Mouse (Mus musculus): ENCODE measurements around the gene Pianp. TPM values are rescaled to one million over a fixed set of nuclear protein-coding genes. Genes with fewer than 3 reads are reported as not detected.
A peak's percentile ranks its signal among the peaks of the same experiment; 100 is the strongest.
"Not testable (repeated sequence)": the region's sequence is repeated elsewhere in the genome, so short reads cannot be mapped to it uniquely, and the experiment has no call there.

Pianp gene
- polyA plus RNA-seq, 1 experiment from 2014 or later: 4.3 TPM

- Histone ChIP-seq H3K9me3 (no peaks in the 10 kb centered on the region), H3K4me1 (peaks cover 14% of the 10 kb centered on the region; the same call in 1 of the 2 replicates), H3K27me3 (replicated peaks) (no peaks in the 10 kb centered on the region), H3K4me2 (peak overlapping the region; percentile 88), H3K36me3 (peaks cover 12% of the 10 kb centered on the region; the same call in 1 of the 2 replicates), H3K4me3 (replicated peaks) (peak overlapping the region; percentile 87), H3K9ac (peak overlapping the region; percentile 89), H3K27ac (peak overlapping the region; percentile 99)
- peak; percentile 84 for ATAC-seq (ENCODE audit: insufficient read depth, low FRiP score, low read depth)
- WGBS: under 1% methylated on average over 68 of the region's 78 CpGs
Observed at GRCm38 (mm10) chr6:125009181-125010073, 12.9 kb downstream of the Pianp start.

GRCm38 (mm10) chr6:125017682-125018081, 21.2 kb downstream of the Pianp start:
- H3K4me2 ChIP-seq: no peak overlapping the region

GRCm38 (mm10) chr6:125030532-125030931, 34.0 kb downstream of the Pianp start:
- not testable (repeated sequence) for ATAC-seq (ENCODE audit: insufficient read depth, low FRiP score, low read depth)

More at GRCm38 (mm10) chr6:125017682-125018081, 21.2 kb downstream of the Pianp start:
- no peak overlapping the region for H3K9ac ChIP-seq
- peaks cover 40% of the 10 kb centered on the region for H3K36me3 ChIP-seq
- no peaks in the 10 kb centered on the region for H3K4me1 ChIP-seq
- no peaks in the 10 kb centered on the region for H3K27me3 ChIP-seq (replicated peaks)
- no peak overlapping the region for H3K27ac ChIP-seq
- H3K9me3 ChIP-seq: no peaks in the 10 kb centered on the region
- no peak; the same call in 1 of the 2 replicates for ATAC-seq (ENCODE audit: insufficient read depth, low FRiP score, low read depth)
- no peak overlapping the region for H3K4me3 ChIP-seq (replicated peaks)
- WGBS: 88% methylated on average over 3 of the region's 3 CpGs

GRCm38 (mm10) chr6:125031604-125032003, 35.1 kb downstream of the Pianp start:
- Histone ChIP-seq H3K4me3 (replicated peaks) (no peak overlapping the region), H3K9me3 (no peaks in the 10 kb centered on the region), H3K27me3 (replicated peaks) (no peaks in the 10 kb centered on the region), H3K9ac (no peak overlapping the region), H3K4me2 (no peak overlapping the region), H3K4me1 (no peaks in the 10 kb centered on the region), H3K27ac (no peak overlapping the region), H3K36me3 (peaks cover 55% of the 10 kb centered on the region)
- WGBS: 85% methylated on average over 16 of the region's 16 CpGs
- 0 out of 2 replicates have a peak, but pooled peaks have one; percentile 43 for ATAC-seq (ENCODE audit: insufficient read depth, low FRiP score, low read depth)

More at GRCm38 (mm10) chr6:125030532-125030931, 34.0 kb downstream of the Pianp start:
- H3K9me3 ChIP-seq; H3K27ac ChIP-seq; H3K4me2 ChIP-seq; H3K4me1 ChIP-seq; H3K4me3 ChIP-seq (replicated peaks); H3K9ac ChIP-seq; H3K27me3 ChIP-seq (replicated peaks): not testable (repeated sequence)
- H3K36me3 ChIP-seq: peaks cover 45% of the 10 kb centered on the region
- WGBS: 35% methylated on average over 7 of the region's 9 CpGs

GRCm38 (mm10) chr6:125038666-125039065, 42.2 kb downstream of the Pianp start:
- WGBS: 88% methylated on average over 4 of the region's 4 CpGs
- 0 out of 2 replicates have a peak overlapping the region, but pooled peaks have one; percentile 14 for H3K9ac ChIP-seq
- H3K9me3 ChIP-seq: no peaks in the 10 kb centered on the region
- H3K27ac ChIP-seq: peak overlapping the region; percentile 77
- peak overlapping the region; percentile 52 for H3K4me2 ChIP-seq
- no peak for ATAC-seq (ENCODE audit: insufficient read depth, low FRiP score, low read depth)
- 0 out of 2 replicates have a peak, but pooled peaks cover 8% of the 10 kb centered on the region for H3K4me1 ChIP-seq
- peaks cover 26% of the 10 kb centered on the region for H3K36me3 ChIP-seq
- no peaks in the 10 kb centered on the region for H3K27me3 ChIP-seq (replicated peaks)
- H3K4me3 ChIP-seq (replicated peaks): 0 out of 2 replicates have a peak overlapping the region, but pooled peaks have one; percentile 72

- Histone ChIP-seq H3K27me3 (replicated peaks) (no peaks in the 10 kb centered on the region), H3K27ac (peak overlapping the region; percentile 77), H3K9me3 (no peaks in the 10 kb centered on the region), H3K4me1 (0 out of 2 replicates have a peak, but pooled peaks cover 8% of the 10 kb centered on the region), H3K4me2 (peak overlapping the region; percentile 52), H3K36me3 (peaks cover 26% of the 10 kb centered on the region), H3K4me3 (replicated peaks) (peak overlapping the region; percentile 72), H3K9ac (peak overlapping the region; percentile 14; the same call in 1 of the 2 replicates)
- WGBS: 5% methylated on average over 8 of the region's 8 CpGs
- no peak for ATAC-seq (ENCODE audit: insufficient read depth, low FRiP score, low read depth)
Observed at GRCm38 (mm10) chr6:125039131-125039530, 42.6 kb downstream of the Pianp start.

- peak within 1 kb of the TSS; percentile 77 for H3K27ac ChIP-seq
- peak; percentile 96 for ATAC-seq (ENCODE audit: insufficient read depth, low FRiP score, low read depth)
- 0 out of 2 replicates have a peak, but pooled peaks cover 8% of the 10 kb centered on the region for H3K4me1 ChIP-seq
- peak within 1 kb of the TSS; percentile 72 for H3K4me3 ChIP-seq (replicated peaks)
- peak within 1 kb of the TSS; percentile 45; the same call in 1 of the 2 replicates for H3K9ac ChIP-seq
- no peaks in the 10 kb centered on the region for H3K27me3 ChIP-seq (replicated peaks)
- peak within 1 kb of the TSS; percentile 69 for H3K4me2 ChIP-seq
- WGBS: under 1% methylated on average over 26 of the region's 26 CpGs
- H3K9me3 ChIP-seq: no peaks in the 10 kb centered on the region
- H3K36me3 ChIP-seq: peaks cover 30% of the 10 kb centered on the region
Observed at GRCm38 (mm10) chr6:125039533-125040153, 43.1 kb downstream of the Pianp start, which contains the start of gene Ing4. Gene Ing4, plus strand, starts transcription at chr6:125039760.

GRCm38 (mm10) chr6:125040221-125040620, 43.7 kb downstream of the Pianp start:
- peak overlapping the region; percentile 69 for H3K4me2 ChIP-seq
- H3K4me1 ChIP-seq: 0 out of 2 replicates have a peak, but pooled peaks cover 8% of the 10 kb centered on the region
- H3K9me3 ChIP-seq: no peaks in the 10 kb centered on the region
- no peak for ATAC-seq (ENCODE audit: insufficient read depth, low FRiP score, low read depth)
- WGBS: 15% methylated on average over 7 of the region's 7 CpGs
- peak overlapping the region; percentile 63; the same call in 1 of the 2 replicates for H3K27ac ChIP-seq
- H3K27me3 ChIP-seq (replicated peaks): no peaks in the 10 kb centered on the region
- H3K36me3 ChIP-seq: peaks cover 27% of the 10 kb centered on the region
- peak overlapping the region; percentile 72 for H3K4me3 ChIP-seq (replicated peaks)
- H3K9ac ChIP-seq: peak overlapping the region; percentile 45; the same call in 1 of the 2 replicates

- peaks cover 18% of the 10 kb centered on the region for H3K36me3 ChIP-seq
- WGBS: 72% methylated on average over 7 of the region's 7 CpGs
Observed at GRCm38 (mm10) chr6:125041047-125041446, 44.6 kb downstream of the Pianp start.

GRCm38 (mm10) chr6:125042081-125042480, 45.6 kb downstream of the Pianp start:
- no peak for ATAC-seq (ENCODE audit: insufficient read depth, low FRiP score, low read depth)
- H3K4me3 ChIP-seq (replicated peaks): no peak overlapping the region
- no peak overlapping the region for H3K9ac ChIP-seq
- 0 out of 2 replicates have a peak, but pooled peaks cover 8% of the 10 kb centered on the region for H3K4me1 ChIP-seq
- WGBS: 92% methylated on average over 7 of the region's 7 CpGs
- no peak overlapping the region for H3K4me2 ChIP-seq
- H3K27me3 ChIP-seq (replicated peaks): no peaks in the 10 kb centered on the region
- H3K27ac ChIP-seq: no peak overlapping the region
- H3K9me3 ChIP-seq: no peaks in the 10 kb centered on the region
- peaks cover 17% of the 10 kb centered on the region for H3K36me3 ChIP-seq

More at GRCm38 (mm10) chr6:125041047-125041446, 44.6 kb downstream of the Pianp start:
- no peaks in the 10 kb centered on the region for H3K9me3 ChIP-seq
- no peak overlapping the region for H3K27ac ChIP-seq
- 0 out of 2 replicates have a peak, but pooled peaks cover 8% of the 10 kb centered on the region for H3K4me1 ChIP-seq
- no peak for ATAC-seq (ENCODE audit: insufficient read depth, low FRiP score, low read depth)
- no peaks in the 10 kb centered on the region for H3K27me3 ChIP-seq (replicated peaks)
- H3K4me2 ChIP-seq: no peak overlapping the region
- no peak overlapping the region for H3K9ac ChIP-seq
- H3K4me3 ChIP-seq (replicated peaks): no peak overlapping the region

- Histone ChIP-seq H3K4me1 (no peaks in the 10 kb centered on the region), H3K9ac (no peak overlapping the region)
- 28% methylated on average over 5 of the region's 5 CpGs for WGBS
Observed at GRCm38 (mm10) chr6:125046691-125047090, 50.2 kb downstream of the Pianp start.

More at GRCm38 (mm10) chr6:125046691-125047090, 50.2 kb downstream of the Pianp start:
- Histone ChIP-seq H3K9me3 (no peaks in the 10 kb centered on the region), H3K4me3 (replicated peaks) (no peak overlapping the region), H3K27me3 (replicated peaks) (no peaks in the 10 kb centered on the region), H3K27ac (no peak overlapping the region), H3K36me3 (peaks cover 43% of the 10 kb centered on the region), H3K4me2 (no peak overlapping the region)
- 0 out of 2 replicates have a peak, but pooled peaks have one; percentile 19 for ATAC-seq (ENCODE audit: insufficient read depth, low FRiP score, low read depth)
